Mouse (Mus musculus) layer of hippocampus, postnatal 14 days (tissue): ENCODE measurements around the gene Mrpl17. TPM values are rescaled to one million over a fixed set of nuclear protein-coding genes. Genes with fewer than 3 reads are reported as not detected.

ENCODE experiments used
- total RNA-seq, 2 experiments: library from RNA; stranded (reverse); gene quantifications; 2 replicates each; pipeline ENCODE4 v1.2.3; 2021

Gene Mrpl17
- total RNA-seq, 2 experiments from 2014 or later, result 121 to 126 TPM

Other genes with a start within 250 kb of the Mrpl17 start
- gene Apbb1, start 229.4 kb downstream of the Mrpl17 start, total RNA-seq, result 100 to 1,000 TPM; 368 to 375 TPM
- gene Hpx, start 211.0 kb downstream of the Mrpl17 start, total RNA-seq, result not detected
- 100 to 1,000 TPM; 136 to 145 TPM for gene Trim3, start 177.5 kb downstream of the Mrpl17 start, total RNA-seq
- 10 to 100 TPM; 82.3 to 87.2 TPM for gene Timm10b, start 171.0 kb downstream of the Mrpl17 start, total RNA-seq
- gene Arfip2, start 170.7 kb downstream of the Mrpl17 start, total RNA-seq, result 100 to 1,000 TPM in 1 of 2 experiments, 10 to 100 TPM in 1; 97.8 to 101 TPM
- 10 to 100 TPM in 1 of 2 experiments, 1 to 10 TPM in 1; 5.4 to 11.8 TPM for gene Gm45799, start 170.5 kb downstream of the Mrpl17 start, total RNA-seq
- 1 to 10 TPM; 5.5 to 6.0 TPM for gene Dnhd1, start 160.3 kb downstream of the Mrpl17 start, total RNA-seq
- gene Ilk, start 74.5 kb downstream of the Mrpl17 start, total RNA-seq, result 100 to 1,000 TPM; 105 to 111 TPM
- 10 to 100 TPM; 12.5 to 14.7 TPM for gene Rrp8, start 73.7 kb downstream of the Mrpl17 start, total RNA-seq
- 100 to 1,000 TPM; 137 to 150 TPM for gene Taf10, start 66.7 kb downstream of the Mrpl17 start, total RNA-seq
- gene Tpp1, start 58.9 kb downstream of the Mrpl17 start, total RNA-seq, result 10 to 100 TPM; 54.0 to 54.2 TPM
- gene Dchs1, start 23.4 kb downstream of the Mrpl17 start, total RNA-seq, result 10 to 100 TPM; 26.9 to 30.3 TPM
- under 1 TPM; 0.52 to 0.94 TPM for gene Gm4070, start 142.9 kb upstream of the Mrpl17 start, total RNA-seq